Mouse (Mus musculus) hindbrain, embryonic 13.5 days (tissue): ENCODE results near the gene Apol8. TPM values are rescaled to one million over a fixed set of nuclear protein-coding genes. Genes with fewer than 3 reads are reported as not detected.

Experiments
- ATAC-seq: fragments of 200-750 bp; cut with Nextera tagmentation; 2 replicates; pipeline ENCODE4 v1.8.0; 2017; ENCODE audit warnings: moderate TSS enrichment; ENCODE audit not compliant: low FRiP score
- H3K27ac ChIP-seq: fragments of 300-500 bp; sonication (generic); 2 replicates; pipeline ENCODE4 v1.5.1; 2015; ENCODE audit warnings: inconsistent platforms, mild to moderate bottlenecking, moderate library complexity
- H3K27me3 ChIP-seq: fragments of 300-500 bp; sonication (generic); 2 replicates; pipeline ENCODE4 v1.6.1; 2015; ENCODE audit warnings: mild to moderate bottlenecking, inconsistent platforms
- H3K36me3 ChIP-seq: fragments of 300-500 bp; sonication (generic); 2 replicates; pipeline ENCODE4 v1.6.1; 2015; ENCODE audit warnings: mild to moderate bottlenecking, inconsistent platforms
- H3K4me1 ChIP-seq: fragments of 300-500 bp; sonication (generic); replicated peaks from 2 replicates; pipeline ENCODE4 v1.6.1; 2015; ENCODE audit warnings: inconsistent platforms
- H3K4me2 ChIP-seq: fragments of 300-500 bp; sonication (generic); 2 replicates; pipeline ENCODE4 v1.6.1; 2015; ENCODE audit warnings: inconsistent platforms, mild to moderate bottlenecking, moderate library complexity
- H3K4me3 ChIP-seq: fragments of 300-500 bp; sonication (generic); 2 replicates; pipeline ENCODE4 v1.5.1; 2015; ENCODE audit warnings: mild to moderate bottlenecking, inconsistent platforms
- H3K9ac ChIP-seq: fragments of 300-500 bp; sonication (generic); 2 replicates; pipeline ENCODE4 v1.6.1; 2015; ENCODE audit warnings: mild to moderate bottlenecking, inconsistent platforms
- H3K9me3 ChIP-seq: fragments of 300-500 bp; sonication (generic); 2 replicates; pipeline ENCODE4 v1.6.1; 2016; ENCODE audit warnings: inconsistent platforms
- WGBS: fragments of 180-500 bp; shearing (Covaris S2); methylation state at CpG from one replicate; pipeline ENCODE4 v1.1.7; 2015; 5-methylcytosine and 5-hydroxymethylcytosine counted together
- polyA plus RNA-seq: library from polyadenylated mRNA; unstranded; fragments of >200 nt; fragmentation: Nextera tagmentation; extraction: Ambion mirVana; gene quantifications from 2 replicates; pipeline ENCODE4 v1.2.1, GENCODE M21; 2015

Apol8 gene
- polyA plus RNA-seq, 1 experiment from 2014 or later: 0.16 TPM

- 95% methylated on average over 26 of the region's 26 CpGs for WGBS
- no peak overlapping the region for H3K9ac ChIP-seq
- no peak overlapping the region for H3K4me3 ChIP-seq
- no peak overlapping the region for H3K4me2 ChIP-seq
- H3K36me3 ChIP-seq: peaks cover 37% of the 10 kb centered on the region
- H3K9me3 ChIP-seq: no peaks in the 10 kb centered on the region
- H3K4me1 ChIP-seq: peaks cover 35% of the 10 kb centered on the region
- H3K27me3 ChIP-seq: no peaks in the 10 kb centered on the region
- no peak overlapping the region for H3K27ac ChIP-seq
- no peak for ATAC-seq
Measured at GRCm38 (mm10) chr15:77796409-77797035, 39.7 kb upstream of the Apol8 start.

- Histone ChIP-seq H3K9me3 (no peaks in the 10 kb centered on the region), H3K4me1 (peaks cover 26% of the 10 kb centered on the region), H3K36me3 (peaks cover 47% of the 10 kb centered on the region), H3K27me3 (no peaks in the 10 kb centered on the region), H3K9ac (no peak overlapping the region), H3K4me3 (no peak overlapping the region), H3K27ac (no peak overlapping the region), H3K4me2 (no peak overlapping the region)
- WGBS: 93% methylated on average over 13 of the region's 13 CpGs
- no peak for ATAC-seq
Measured at GRCm38 (mm10) chr15:77794908-77795356, 38.1 kb upstream of the Apol8 start.

- Histone ChIP-seq H3K4me3 (no peak overlapping the region), H3K36me3 (peaks cover 53% of the 10 kb centered on the region), H3K4me2 (no peak overlapping the region), H3K27ac (no peak overlapping the region), H3K4me1 (peaks cover 20% of the 10 kb centered on the region), H3K27me3 (no peaks in the 10 kb centered on the region), H3K9me3 (no peaks in the 10 kb centered on the region), H3K9ac (no peak overlapping the region)
- no peak for ATAC-seq
- WGBS: 92% methylated on average over 13 of the region's 13 CpGs
Measured at GRCm38 (mm10) chr15:77794138-77794907, 37.5 kb upstream of the Apol8 start.

- peak overlapping the region; percentile 32; the same call in 1 of the 2 replicates for H3K27ac ChIP-seq
- peaks cover 12% of the 10 kb centered on the region for H3K4me1 ChIP-seq
- no peak overlapping the region for H3K9ac ChIP-seq
- H3K27me3 ChIP-seq: no peaks in the 10 kb centered on the region
- 92% methylated on average over 7 of the region's 7 CpGs for WGBS
- ATAC-seq: no peak
- H3K4me2 ChIP-seq: no peak overlapping the region
- H3K4me3 ChIP-seq: no peak overlapping the region
- H3K36me3 ChIP-seq: peaks cover 61% of the 10 kb centered on the region
- no peaks in the 10 kb centered on the region for H3K9me3 ChIP-seq
Measured at GRCm38 (mm10) chr15:77793554-77793953, 36.8 kb upstream of the Apol8 start.

- Histone ChIP-seq H3K27me3 (no peaks in the 10 kb centered on the region), H3K9me3 (no peaks in the 10 kb centered on the region), H3K27ac (no peak overlapping the region), H3K4me1 (peaks cover 7% of the 10 kb centered on the region), H3K36me3 (peaks cover 65% of the 10 kb centered on the region), H3K4me2 (no peak overlapping the region), H3K9ac (no peak overlapping the region), H3K4me3 (no peak overlapping the region)
- no peak for ATAC-seq
- 95% methylated on average over 4 of the region's 4 CpGs for WGBS
Measured at GRCm38 (mm10) chr15:77793094-77793493, 36.3 kb upstream of the Apol8 start.

GRCm38 (mm10) chr15:77792056-77792455, 35.3 kb upstream of the Apol8 start:
- no peak for ATAC-seq
- H3K4me2 ChIP-seq: no peak overlapping the region
- H3K36me3 ChIP-seq: peaks cover 76% of the 10 kb centered on the region
- WGBS: 82% methylated on average over 9 of the region's 9 CpGs
- no peak overlapping the region for H3K9ac ChIP-seq
- H3K9me3 ChIP-seq: no peaks in the 10 kb centered on the region
- no peaks in the 10 kb centered on the region for H3K27me3 ChIP-seq
- H3K4me3 ChIP-seq: no peak overlapping the region
- no peak overlapping the region for H3K27ac ChIP-seq
- peaks cover 3% of the 10 kb centered on the region; the same call in 1 of the 2 replicates for H3K4me1 ChIP-seq

- no peak overlapping the region for H3K4me2 ChIP-seq
- H3K4me1 ChIP-seq: peaks cover 3% of the 10 kb centered on the region; the same call in 1 of the 2 replicates
- no peak overlapping the region for H3K27ac ChIP-seq
- H3K9me3 ChIP-seq: no peaks in the 10 kb centered on the region
- no peak overlapping the region for H3K9ac ChIP-seq
- H3K27me3 ChIP-seq: no peaks in the 10 kb centered on the region
- H3K36me3 ChIP-seq: peaks cover 81% of the 10 kb centered on the region
- WGBS: 89% methylated on average over 21 of the region's 21 CpGs
- ATAC-seq: no peak
- no peak overlapping the region for H3K4me3 ChIP-seq
Measured at GRCm38 (mm10) chr15:77790656-77791405, 34.0 kb upstream of the Apol8 start.

- H3K4me3 ChIP-seq: no peak overlapping the region
- no peak overlapping the region; the same call in 1 of the 2 replicates for H3K27ac ChIP-seq
- peaks cover 83% of the 10 kb centered on the region for H3K36me3 ChIP-seq
- 87% methylated on average over 3 of the region's 3 CpGs for WGBS
- no peaks in the 10 kb centered on the region for H3K27me3 ChIP-seq
- ATAC-seq: no peak
- no peak overlapping the region for H3K9ac ChIP-seq
- H3K9me3 ChIP-seq: no peaks in the 10 kb centered on the region
- peaks cover 3% of the 10 kb centered on the region; the same call in 1 of the 2 replicates for H3K4me1 ChIP-seq
- H3K4me2 ChIP-seq: no peak overlapping the region
Measured at GRCm38 (mm10) chr15:77789186-77789585, 32.4 kb upstream of the Apol8 start.

- H3K4me2 ChIP-seq: no peak overlapping the region
- no peak overlapping the region for H3K9ac ChIP-seq
- peaks cover 89% of the 10 kb centered on the region for H3K36me3 ChIP-seq
- H3K4me1 ChIP-seq: no peaks in the 10 kb centered on the region
- no peak overlapping the region for H3K27ac ChIP-seq
- H3K9me3 ChIP-seq: no peaks in the 10 kb centered on the region
- no peaks in the 10 kb centered on the region for H3K27me3 ChIP-seq
- H3K4me3 ChIP-seq: no peak overlapping the region
- no peak for ATAC-seq
- 90% methylated on average over 6 of the region's 6 CpGs for WGBS
Measured at GRCm38 (mm10) chr15:77788356-77788755, 31.6 kb upstream of the Apol8 start.

GRCm38 (mm10) chr15:77785807-77786206, 29.0 kb upstream of the Apol8 start:
- Histone ChIP-seq H3K27ac (no peak overlapping the region), H3K4me2 (no peak overlapping the region), H3K9ac (no peak overlapping the region), H3K4me3 (no peak overlapping the region), H3K27me3 (no peaks in the 10 kb centered on the region), H3K9me3 (no peaks in the 10 kb centered on the region), H3K4me1 (no peaks in the 10 kb centered on the region), H3K36me3 (peaks cover 100% of the 10 kb centered on the region)
- no peak for ATAC-seq
- 90% methylated on average over 1 of the region's 1 CpGs for WGBS

GRCm38 (mm10) chr15:77784039-77784824, 27.4 kb upstream of the Apol8 start:
- H3K27me3 ChIP-seq: no peaks in the 10 kb centered on the region
- H3K36me3 ChIP-seq: peaks cover 100% of the 10 kb centered on the region
- H3K27ac ChIP-seq: no peak overlapping the region
- no peak for ATAC-seq
- no peaks in the 10 kb centered on the region for H3K4me1 ChIP-seq
- no peak overlapping the region for H3K4me3 ChIP-seq
- no peak overlapping the region for H3K9ac ChIP-seq
- H3K4me2 ChIP-seq: no peak overlapping the region
- WGBS: 80% methylated on average over 22 of the region's 22 CpGs
- no peaks in the 10 kb centered on the region for H3K9me3 ChIP-seq
